Mouse (Mus musculus): ENCODE measurements around the gene Gp9. TPM values are rescaled to one million over a fixed set of nuclear protein-coding genes. Genes with fewer than 3 reads are reported as not detected.
"Not testable (repeated sequence)": the region's sequence is repeated elsewhere in the genome, so short reads cannot be mapped to it uniquely, and the experiment has no call there.

Gene Gp9
- total RNA-seq, 4 experiments from 2014 or later = 0.37 to 1.5 (median 0.85) TPM

GRCm38 (mm10) chr6:87748531-87748930 is 29.3 kb upstream of the Gp9 start:
- DNase-seq (ENCODE audit: low spot score in 2 of 2) = no peak

GRCm38 (mm10) chr6:87750184-87750910 is 27.5 kb upstream of the Gp9 start:
- DNase-seq (ENCODE audit: low spot score in 2 of 2) = no peak

- DNase-seq (ENCODE audit: low spot score in 2 of 2) = no peak
Observed at GRCm38 (mm10) chr6:87751574-87751973, 26.3 kb upstream of the Gp9 start.

- no peak for DNase-seq (ENCODE audit: low spot score in 2 of 2)
Observed at GRCm38 (mm10) chr6:87755196-87755595, 22.7 kb upstream of the Gp9 start.

- DNase-seq (ENCODE audit: low spot score in 2 of 2) = no peak
Observed at GRCm38 (mm10) chr6:87756896-87757295, 21.0 kb upstream of the Gp9 start.

- no peak for DNase-seq (ENCODE audit: low spot score in 2 of 2)
Observed at GRCm38 (mm10) chr6:87759404-87759803, 18.5 kb upstream of the Gp9 start.

GRCm38 (mm10) chr6:87759850-87760249 is 18.0 kb upstream of the Gp9 start:
- DNase-seq (ENCODE audit: low spot score in 2 of 2) = no peak

- DNase-seq (ENCODE audit: low spot score in 2 of 2) = no peak
Observed at GRCm38 (mm10) chr6:87762161-87762560, 15.7 kb upstream of the Gp9 start.

GRCm38 (mm10) chr6:87763376-87764280 is 14.2 kb upstream of the Gp9 start:
- DNase-seq (ENCODE audit: low spot score in 2 of 2) = no peak

- DNase-seq (ENCODE audit: low spot score in 2 of 2) = not testable (repeated sequence)
Observed at GRCm38 (mm10) chr6:87764296-87764695, 13.6 kb upstream of the Gp9 start.

- DNase-seq (ENCODE audit: low spot score in 2 of 2) = no peak
Observed at GRCm38 (mm10) chr6:87770626-87771025, 7.2 kb upstream of the Gp9 start.

GRCm38 (mm10) chr6:87774466-87774865 is 3.4 kb upstream of the Gp9 start:
- no peak for DNase-seq (ENCODE audit: low spot score in 2 of 2)

- DNase-seq (ENCODE audit: low spot score in 2 of 2) = no peak
Observed at GRCm38 (mm10) chr6:87774909-87775308, 3.0 kb upstream of the Gp9 start.

- DNase-seq (ENCODE audit: low spot score in 2 of 2) = no peak
Observed at GRCm38 (mm10) chr6:87775588-87776245, 2.2 kb upstream of the Gp9 start.

GRCm38 (mm10) chr6:87776663-87777062 is 1.2 kb upstream of the Gp9 start:
- no peak for DNase-seq (ENCODE audit: low spot score in 2 of 2)

- DNase-seq (ENCODE audit: low spot score in 2 of 2) = no peak
Observed at GRCm38 (mm10) chr6:87778294-87779173, 662 bp downstream of the Gp9 start.

GRCm38 (mm10) chr6:87779174-87780165 is 1.6 kb downstream of the Gp9 start:
- no peak for DNase-seq (ENCODE audit: low spot score in 2 of 2)

GRCm38 (mm10) chr6:87780546-87781301 is 2.9 kb downstream of the Gp9 start:
- DNase-seq (ENCODE audit: low spot score in 2 of 2) = no peak

GRCm38 (mm10) chr6:87784033-87784432 is 6.2 kb downstream of the Gp9 start:
- DNase-seq (ENCODE audit: low spot score in 2 of 2) = no peak
